Mouse (Mus musculus) large intestine, adult 2 months (tissue): ENCODE results near the gene 4933407L21Rik. TPM values are rescaled to one million over a fixed set of nuclear protein-coding genes. Genes with fewer than 3 reads are reported as not detected.

Source experiments
- DNase-seq: peaks from one replicate; pipeline ENCODE4 v3.0.0-alpha.2; 2012; ENCODE audit warnings: low read depth, low spot score
- WGBS: fragments of 180-500 bp; shearing (Covaris S2); methylation state at CpG from one replicate; pipeline ENCODE4 v1.1.7; 2018; 5-methylcytosine and 5-hydroxymethylcytosine counted together
- polyA plus RNA-seq: library from polyadenylated mRNA; depleted of rRNA; stranded (reverse); fragments of >200 nt; gene quantifications from 2 replicates; pipeline ENCODE4 v1.2.3, GENCODE M21; 2012

Gene 4933407L21Rik
- polyA plus RNA-seq, 1 experiment = 0.14 TPM

GRCm38 (mm10) chr1:85913078-85913755 lies 15.1 kb upstream of the 4933407L21Rik start:
- 91% methylated on average over 7 of the region's 7 CpGs for WGBS
- DNase-seq = no peak

- no peak for DNase-seq
Observed at GRCm38 (mm10) chr1:85915890-85916289, 12.4 kb upstream of the 4933407L21Rik start.

DNA sequence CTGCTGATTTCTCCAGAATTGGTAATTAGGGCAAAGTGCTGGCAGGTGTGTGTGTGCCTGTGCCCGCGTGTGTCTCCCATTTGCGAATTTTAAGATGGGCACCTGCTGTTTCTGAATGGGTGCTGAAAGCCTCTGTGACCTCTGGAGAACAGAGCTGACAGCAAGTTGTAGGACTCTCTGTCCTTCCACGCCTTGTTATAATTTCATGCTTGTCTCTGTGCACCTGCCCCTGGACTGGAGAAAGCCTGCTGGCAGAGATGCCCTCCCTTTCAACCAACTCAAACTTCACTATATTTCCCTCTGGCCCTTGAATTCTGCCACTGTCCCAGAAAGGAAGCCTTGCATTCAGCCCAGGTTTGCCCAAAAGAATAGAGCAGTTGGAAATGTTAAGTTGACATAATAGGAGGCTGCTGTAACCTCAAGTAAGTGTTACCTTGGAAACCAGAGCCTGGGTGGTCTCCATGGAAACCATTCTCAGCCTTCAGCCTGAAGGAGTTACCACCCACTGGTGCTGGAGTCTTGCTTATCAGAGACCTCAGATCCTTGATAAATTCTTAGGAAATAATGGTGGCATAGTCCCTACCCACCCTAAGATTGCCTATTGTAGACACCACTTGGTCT lies 11.3 kb upstream of the 4933407L21Rik start:
- no peak for DNase-seq
- WGBS = 49% methylated on average over 4 of the region's 4 CpGs

DNA sequence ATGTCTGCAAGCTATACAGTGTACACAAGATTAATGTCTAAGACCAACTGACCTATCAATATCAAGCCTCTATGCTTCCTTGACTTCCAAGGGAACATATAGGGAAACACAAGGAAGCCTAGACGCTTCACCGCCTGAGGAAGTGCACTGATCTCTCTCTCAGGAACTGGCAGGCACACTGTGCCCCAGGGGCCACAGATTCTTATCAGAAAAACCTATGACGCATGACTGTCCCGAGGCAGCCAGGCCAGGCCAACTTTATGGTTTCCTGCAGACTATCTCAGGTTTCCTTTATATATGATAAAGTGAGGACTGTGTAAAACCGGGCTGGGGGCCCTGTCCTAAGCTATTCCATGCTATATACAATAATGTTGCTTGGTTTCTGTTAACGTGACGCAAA lies 8.7 kb upstream of the 4933407L21Rik start:
- WGBS = 57% methylated on average over 7 of the region's 7 CpGs
- no peak for DNase-seq

DNA sequence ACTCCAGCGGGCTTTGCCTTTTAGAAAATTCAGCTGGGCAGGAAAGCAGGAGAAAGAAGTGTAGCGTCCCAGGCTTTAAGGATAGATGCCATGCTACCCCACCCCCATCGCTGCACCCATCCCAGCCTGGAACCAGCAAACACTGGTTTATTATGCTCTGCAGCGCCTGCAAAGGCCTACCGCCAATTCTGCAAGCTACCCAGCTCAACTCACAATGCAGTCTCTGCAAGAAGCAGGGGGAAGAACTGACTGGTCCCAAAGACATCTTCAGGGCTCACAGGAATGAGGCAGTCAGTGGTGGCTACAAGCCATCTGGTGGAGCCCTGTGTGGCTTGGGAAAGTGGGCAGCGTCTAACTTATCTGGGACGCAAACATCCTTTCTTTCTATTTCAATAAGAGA lies 6.6 kb upstream of the 4933407L21Rik start:
- DNase-seq = no peak
- WGBS = 82% methylated on average over 7 of the region's 7 CpGs

DNA sequence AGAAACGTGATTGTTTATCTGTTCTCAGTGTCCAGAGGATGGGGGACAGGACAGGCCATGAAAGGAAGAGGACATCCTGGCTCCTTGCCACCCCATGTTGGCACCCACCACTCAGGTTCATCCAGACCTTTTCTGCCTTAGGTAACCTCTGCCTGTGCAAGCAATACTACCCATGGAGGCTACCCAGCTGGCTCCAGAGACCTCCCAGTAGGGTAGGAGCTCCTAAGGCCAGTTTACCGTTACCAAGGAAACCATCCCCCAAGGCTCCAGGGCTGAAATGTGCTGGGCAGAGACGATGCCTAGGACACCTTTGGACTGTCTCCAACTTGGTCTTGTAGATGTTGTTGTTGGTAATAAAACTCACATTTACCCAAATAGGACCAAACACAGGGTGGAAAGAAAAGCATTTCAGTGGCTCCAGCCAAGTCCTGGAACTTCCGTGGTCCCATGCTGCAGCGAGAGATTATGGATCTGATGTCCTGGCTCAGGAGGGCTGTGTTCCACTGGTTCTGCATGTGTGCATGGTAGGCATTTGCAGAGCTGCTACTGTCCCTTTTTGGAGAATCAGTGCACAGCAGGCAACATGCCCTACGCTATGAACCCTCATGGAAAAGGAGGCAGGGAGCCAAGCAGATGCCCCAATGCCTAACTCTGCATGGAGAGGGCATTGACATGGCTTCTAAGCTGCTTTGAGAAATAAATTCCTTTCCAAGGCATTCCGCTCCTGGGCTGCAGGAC lies 6.0 kb upstream of the 4933407L21Rik start:
- DNase-seq = no peak
- WGBS = 69% methylated on average over 7 of the region's 7 CpGs

DNA sequence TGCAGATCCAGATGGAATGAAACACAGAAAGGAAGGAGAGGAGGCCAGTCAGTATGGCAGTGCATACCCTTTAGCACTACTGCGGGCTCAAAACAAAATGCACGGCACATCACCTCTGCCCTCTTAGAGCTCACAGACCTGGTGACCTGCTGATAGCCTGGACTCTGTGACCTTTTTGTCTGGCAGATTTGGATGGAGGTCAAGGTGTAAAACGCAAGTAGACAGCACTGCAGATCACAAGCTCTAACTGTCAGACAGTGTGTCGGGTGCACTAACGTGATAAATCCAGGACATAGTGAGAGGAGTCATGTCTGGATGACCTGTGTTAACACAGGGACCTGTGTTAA lies 5.4 kb upstream of the 4933407L21Rik start:
- 68% methylated on average over 5 of the region's 5 CpGs for WGBS
- no peak for DNase-seq

- DNase-seq = no peak
- 65% methylated on average over 5 of the region's 5 CpGs for WGBS
Observed at GRCm38 (mm10) chr1:85925183-85925582, 3.1 kb upstream of the 4933407L21Rik start.

DNA sequence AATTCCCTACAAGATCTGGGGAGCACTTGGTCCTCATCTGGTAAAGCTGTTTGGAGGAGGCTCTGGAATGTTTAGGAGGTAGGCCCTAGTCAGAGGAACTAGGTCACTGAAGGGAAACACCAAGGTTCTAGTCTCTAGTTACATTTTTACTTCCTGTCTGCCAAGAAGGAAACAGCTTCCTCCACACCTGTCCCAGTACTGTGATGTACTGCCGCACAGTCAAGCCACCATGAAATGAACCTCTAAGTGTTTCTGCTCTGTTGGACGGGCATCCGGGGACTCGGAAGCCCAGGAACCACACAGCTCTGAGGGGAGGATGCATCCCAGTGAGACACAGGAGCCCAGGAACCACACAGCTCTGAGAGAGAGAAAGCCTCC lies 394 bp downstream of the 4933407L21Rik start:
- 62% methylated on average over 4 of the region's 4 CpGs for WGBS
- no peak for DNase-seq

DNA sequence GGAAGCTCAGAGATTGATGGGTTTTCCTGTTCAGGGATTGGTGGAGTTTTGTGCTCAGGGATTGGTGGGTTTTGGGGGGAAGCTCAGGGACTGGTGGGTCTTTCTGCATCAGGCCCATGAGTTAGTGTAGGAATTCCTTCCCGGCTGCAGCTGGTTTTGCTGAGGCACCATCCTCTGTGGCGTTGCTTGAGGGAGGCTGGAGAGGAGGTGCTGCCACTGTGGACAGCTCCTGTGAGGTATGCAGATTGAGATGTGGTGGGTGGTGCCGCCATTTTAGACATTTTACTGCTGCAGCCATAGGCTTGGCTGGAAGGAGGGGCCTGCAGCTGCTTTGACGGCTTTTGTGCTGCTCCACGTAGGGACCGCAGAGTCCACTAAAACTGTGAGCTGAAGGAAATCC lies 1.1 kb downstream of the 4933407L21Rik start:
- DNase-seq = no peak
- WGBS = 77% methylated on average over 6 of the region's 6 CpGs

GRCm38 (mm10) chr1:85931170-85931569 lies 2.9 kb downstream of the 4933407L21Rik start:
- 83% methylated on average over 5 of the region's 5 CpGs for WGBS
- no peak for DNase-seq

- 5% methylated on average over 7 of the region's 7 CpGs for WGBS
- no peak for DNase-seq
Observed at GRCm38 (mm10) chr1:85933226-85933625, 4.9 kb downstream of the 4933407L21Rik start.

- DNase-seq = no peak
- WGBS = 12% methylated on average over 11 of the region's 11 CpGs
Observed at GRCm38 (mm10) chr1:85933631-85934465, 5.6 kb downstream of the 4933407L21Rik start.

DNA sequence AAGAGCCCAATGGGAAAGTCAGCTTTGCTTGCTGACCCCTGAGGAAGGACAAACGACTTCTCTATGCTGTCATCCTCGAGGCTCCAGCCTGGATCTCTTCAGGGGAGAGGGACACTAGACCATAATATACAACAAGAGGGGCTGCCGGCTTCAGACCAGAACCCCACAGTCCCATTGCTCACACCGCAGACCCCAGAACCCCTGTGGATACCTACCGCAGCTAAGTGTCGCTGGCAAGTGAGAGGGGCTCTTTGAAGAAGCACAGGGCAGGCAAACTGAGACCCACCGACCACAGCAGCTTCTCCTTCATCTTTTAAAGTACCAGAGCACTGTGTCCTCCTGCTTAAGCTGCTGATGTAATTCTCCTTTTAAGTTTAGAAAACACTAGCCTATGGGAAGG lies 6.3 kb downstream of the 4933407L21Rik start:
- 43% methylated on average over 7 of the region's 7 CpGs for WGBS
- no peak for DNase-seq

- DNase-seq = peak; percentile 19
- WGBS = 52% methylated on average over 8 of the region's 8 CpGs
Observed at GRCm38 (mm10) chr1:85935148-85935852, 7.0 kb downstream of the 4933407L21Rik start.

- 40% methylated on average over 6 of the region's 6 CpGs for WGBS
- no peak for DNase-seq
Observed at GRCm38 (mm10) chr1:85936265-85936664, 8.0 kb downstream of the 4933407L21Rik start.

DNA sequence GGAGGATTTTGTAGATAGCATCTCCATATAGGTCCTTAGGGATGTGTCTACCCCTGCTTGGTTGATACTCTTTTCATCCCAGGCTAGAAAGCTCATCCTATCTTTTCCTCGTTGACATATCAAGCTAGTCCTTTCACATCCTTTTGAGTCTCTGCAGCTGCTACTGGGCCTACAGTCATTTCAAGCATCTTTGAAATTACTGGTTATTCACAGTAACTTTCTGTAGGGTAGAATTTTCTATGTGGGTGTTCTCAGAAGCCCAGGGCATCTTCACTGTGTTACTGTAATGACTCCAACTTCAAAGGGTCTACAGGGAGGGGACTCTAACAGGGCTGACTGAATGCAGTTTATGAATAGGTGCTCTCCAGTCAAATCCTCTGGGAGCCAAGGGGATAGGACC lies 9.0 kb downstream of the 4933407L21Rik start:
- WGBS = 52% methylated on average over 1 of the region's 1 CpGs
- no peak for DNase-seq

GRCm38 (mm10) chr1:85942318-85942717 lies 14.0 kb downstream of the 4933407L21Rik start:
- DNase-seq = no peak
- WGBS = 81% methylated on average over 8 of the region's 8 CpGs

GRCm38 (mm10) chr1:85949085-85949684 lies 20.9 kb downstream of the 4933407L21Rik start:
- no peak for DNase-seq
- WGBS = 91% methylated on average over 2 of the region's 2 CpGs
